11 mouse cellular contexts compared by ENCODE assay signal in genomic region chr16:4922481-4922880, GRCm38 (mm10).
"Had no signal": no experiment of that assay in that cellular context is flagged by ENCODE, and none has a peak within 500 bp of the region (broad histone marks: within the 10 kb centered on the region; RNA-seq: fewer than 3 reads in every experiment).

No protein-coding gene starts in this region.

- DNase-seq: kidney, adult 11 months; kidney, postnatal 14 days; layer of hippocampus, postnatal 36 days; left cerebral cortex, postnatal 4 days; lung, adult 2 months; lung, postnatal 4 days; midbrain, embryonic 14.5 days; right cerebral cortex, adult 18-20 months; right cerebral cortex, postnatal 25 days had no signal

- ATAC-seq: inflammation-experienced regulatory T-cells, adult 6 months; lung, postnatal 0 days had no signal
